ENCODE assay signal across 8 mouse cellular contexts in genomic region chr2:164407708-164408107, GRCm38 (mm10). TPM values are rescaled to one million over a fixed set of nuclear protein-coding genes. Genes with fewer than 3 reads are reported as not detected.
A peak's percentile ranks its signal among the peaks of the same experiment; 100 is the strongest.
DNase-seq lines count a peak whose midpoint lies in the region; ATAC-seq and TF ChIP-seq lines count a peak whose summit lies in the region.

No protein-coding gene starts in this region.

- peaks cover 39% of the 10 kb centered on the region for H3K27me3 ChIP-seq in C2C12 (ENCODE audit: control insufficient read depth, insufficient read depth, insufficient read length)
- peaks cover 79% of the 10 kb centered on the region for H3K27me3 ChIP-seq in liver, embryonic 11.5 days (replicated peaks; ENCODE audit: control insufficient read depth, insufficient read depth, low read length)

- TF ChIP-seq POLR2A in olfactory bulb, adult 2 months (IDR thresholded peaks at IDR 0.05; ENCODE audit: insufficient read depth, low read depth, low read length) = no peak

- H3K9ac ChIP-seq in liver, embryonic 11.5 days (ENCODE audit: low read depth, low read length) = no peak overlapping the region

- H3K4me1 ChIP-seq in liver, embryonic 11.5 days (replicated peaks; ENCODE audit: control insufficient read depth, insufficient read depth, low read length) = peaks cover 2% of the 10 kb centered on the region; the same call in 1 of the 2 replicates
- H3K4me1 ChIP-seq in olfactory bulb, adult 2 months (ENCODE audit: control insufficient read depth, insufficient read depth, low read length) = peaks cover 20% of the 10 kb centered on the region

- peak; percentile 35 for DNase-seq in T-cell, adult 2 months (ENCODE audit: low spot score)
- peak; percentile 83 for DNase-seq in embryo, embryonic 10 days (ENCODE audit: low spot score)
- DNase-seq in kidney, adult 8-10 months = peak; percentile 48 to 69
- DNase-seq in liver, embryonic 11.5 days (ENCODE audit: low spot score) = no peak
- peak; percentile 73 for DNase-seq in thymus, postnatal 4 days

- no peaks in the 10 kb centered on the region for H3K79me3 ChIP-seq in C2C12 (ENCODE audit: low read depth)

- H3K79me2 ChIP-seq in C2C12 (ENCODE audit: control insufficient read depth, insufficient read depth) = no peaks in the 10 kb centered on the region

- H3K27ac ChIP-seq in liver, embryonic 11.5 days (ENCODE audit: low read depth, low read length) = no peak overlapping the region
- no peak overlapping the region for H3K27ac ChIP-seq in olfactory bulb, adult 2 months (ENCODE audit: insufficient read depth, low read depth, low read length)

- TF ChIP-seq CTCF in C2C12 (IDR thresholded peaks at IDR 0.05; ENCODE audit: control insufficient read depth, insufficient read depth, insufficient read length) = peak; percentile 91
- peak; percentile 92 for TF ChIP-seq CTCF in olfactory bulb, adult 2 months (IDR thresholded peaks at IDR 0.05; ENCODE audit: insufficient read depth, low read depth, low read length)

- no peaks in the 10 kb centered on the region for H3K9me3 ChIP-seq in liver, embryonic 11.5 days (ENCODE audit: control insufficient read depth, low read length)

- 1% methylated on average over 22 of the region's 22 CpGs for WGBS in liver, embryonic 11.5 days
- 2% methylated on average over 22 of the region's 22 CpGs for WGBS in olfactory bulb, adult 2 months

- H3K4me2 ChIP-seq in liver, embryonic 11.5 days = peak overlapping the region; percentile 32; the same call in 1 of the 2 replicates

- no peaks in the 10 kb centered on the region for H3K36me3 ChIP-seq in C2C12 (ENCODE audit: control insufficient read depth, insufficient read depth)
- H3K36me3 ChIP-seq in liver, embryonic 11.5 days (ENCODE audit: control insufficient read depth, insufficient read depth, low read length) = no peaks in the 10 kb centered on the region

- H3ac ChIP-seq in C2C12 (ENCODE audit: control insufficient read depth, insufficient read length, low read depth) = no peak overlapping the region

- peak; percentile 68 for ATAC-seq in granulocyte monocyte progenitor cell, adult 5-6 weeks (replicated peaks; ENCODE audit: poor library complexity, severe bottlenecking)
- 0 out of 2 replicates have a peak, but pooled peaks have one; percentile 15 for ATAC-seq in liver, embryonic 11.5 days (replicated peaks; ENCODE audit: low FRiP score)

- no peak overlapping the region for H3K4me3 ChIP-seq in C2C12 (ENCODE audit: insufficient read depth, poor library complexity, severe bottlenecking)
- no peak overlapping the region for H3K4me3 ChIP-seq in liver, embryonic 11.5 days (ENCODE audit: low read depth, low read length)
- no peak overlapping the region for H3K4me3 ChIP-seq in olfactory bulb, adult 2 months (ENCODE audit: insufficient read depth, low read depth, low read length)

TF ChIP-seq in C2C12, 6 proteins besides CTCF, POLR2A, EP300 and RAD21:
- TF ChIP-seq MYOD1 (IDR thresholded peaks at IDR 0.05; ENCODE audit: control insufficient read depth, insufficient read length, low read depth) = no peak
- TF ChIP-seq MYOG (IDR thresholded peaks at IDR 0.05; ENCODE audit: control insufficient read depth, extremely low read depth, insufficient read length) = no peak
- no peak for TF ChIP-seq USF1 (IDR thresholded peaks at IDR 0.05; ENCODE audit: low read depth)
- no peak for TF ChIP-seq CEBPB (IDR thresholded peaks at IDR 0.05; ENCODE audit: low read depth)
- no peak for TF ChIP-seq FOSL1 (IDR thresholded peaks at IDR 0.05; ENCODE audit: insufficient read depth, low read length, poor library complexity, severe bottlenecking)
- no peak for TF ChIP-seq MAX (IDR thresholded peaks at IDR 0.05)
TF ChIP-seq in C2C12: peak in this region for 0.

RNA-seq across cellular contexts. Expression of gene Matn4, which starts 2.7 kb away (rescaled TPM):
- polyA plus RNA-seq in C2C12 (2012; fragmentation: generic; extraction: Trizol) = 0.01 TPM
- not detected in 2 replicates for total RNA-seq in granulocyte monocyte progenitor cell, adult 5-6 weeks (2014; fragmentation: Nextera tagmentation)
- total RNA-seq in granulocyte monocyte progenitor cell, adult 5-6 weeks (2017) = not detected in 2 replicates
- 0.14 and 0.32 TPM in 2 replicates for polyA plus RNA-seq in liver, embryonic 11.5 days (2014; fragmentation: Nextera tagmentation; extraction: Ambion mirVana)
- not detected in 2 replicates for polyA plus RNA-seq in olfactory bulb, adult 2 months (2012; ENCODE audit: insufficient read depth, insufficient read length, low replicate concordance, missing spikeins)

RNA-seq across cellular contexts. Expression of gene Rbpjl, which starts 4.8 kb away (rescaled TPM):
- 0.01 TPM for polyA plus RNA-seq in C2C12 (2012; fragmentation: generic; extraction: Trizol)
- total RNA-seq in granulocyte monocyte progenitor cell, adult 5-6 weeks (2014; fragmentation: Nextera tagmentation) = not detected in 2 replicates
- not detected in 2 replicates for total RNA-seq in granulocyte monocyte progenitor cell, adult 5-6 weeks (2017)
- polyA plus RNA-seq in liver, embryonic 11.5 days (2014; fragmentation: Nextera tagmentation; extraction: Ambion mirVana) = 0.04 and 0.12 TPM in 2 replicates
- polyA plus RNA-seq in olfactory bulb, adult 2 months (2012; ENCODE audit: insufficient read depth, insufficient read length, low replicate concordance, missing spikeins) = not detected in 2 replicates

RNA-seq across cellular contexts. Expression of gene Slpi, which starts 18.8 kb away (rescaled TPM):
- polyA plus RNA-seq in C2C12 (2012; fragmentation: generic; extraction: Trizol) = 11.4 TPM
- total RNA-seq in granulocyte monocyte progenitor cell, adult 5-6 weeks (2014; fragmentation: Nextera tagmentation) = 228 and 251 TPM in 2 replicates
- 46.7 and 49.3 TPM in 2 replicates for total RNA-seq in granulocyte monocyte progenitor cell, adult 5-6 weeks (2017)
- 9.4 and 11.6 TPM in 2 replicates for polyA plus RNA-seq in liver, embryonic 11.5 days (2014; fragmentation: Nextera tagmentation; extraction: Ambion mirVana)
- polyA plus RNA-seq in olfactory bulb, adult 2 months (2012; ENCODE audit: insufficient read depth, insufficient read length, low replicate concordance, missing spikeins) = not detected in 2 replicates

RNA-seq across cellular contexts. Expression of gene Sdc4, which starts 36.0 kb away (rescaled TPM):
- polyA plus RNA-seq in C2C12 (2012; fragmentation: generic; extraction: Trizol) = 124 TPM
- total RNA-seq in granulocyte monocyte progenitor cell, adult 5-6 weeks (2014; fragmentation: Nextera tagmentation) = not detected in 2 replicates
- total RNA-seq in granulocyte monocyte progenitor cell, adult 5-6 weeks (2017) = not detected in 2 replicates
- 38.9 and 39.2 TPM in 2 replicates for polyA plus RNA-seq in liver, embryonic 11.5 days (2014; fragmentation: Nextera tagmentation; extraction: Ambion mirVana)
- 124 TPM in 1 of 2 replicates, not detected in the other for polyA plus RNA-seq in olfactory bulb, adult 2 months (2012; ENCODE audit: insufficient read depth, insufficient read length, low replicate concordance, missing spikeins)

RNA-seq across cellular contexts. Expression of gene Sys1, which starts 49.1 kb away (rescaled TPM):
- 49.6 TPM for polyA plus RNA-seq in C2C12 (2012; fragmentation: generic; extraction: Trizol)
- total RNA-seq in granulocyte monocyte progenitor cell, adult 5-6 weeks (2014; fragmentation: Nextera tagmentation) = 30.4 and 35.3 TPM in 2 replicates
- total RNA-seq in granulocyte monocyte progenitor cell, adult 5-6 weeks (2017) = 11.5 and 18.1 TPM in 2 replicates
- 49.1 and 52.8 TPM in 2 replicates for polyA plus RNA-seq in liver, embryonic 11.5 days (2014; fragmentation: Nextera tagmentation; extraction: Ambion mirVana)
- not detected in 2 replicates for polyA plus RNA-seq in olfactory bulb, adult 2 months (2012; ENCODE audit: insufficient read depth, insufficient read length, low replicate concordance, missing spikeins)

Comparison
In these comparisons a context has a peak if more than half of its experiments do, and no peak if none do; other contexts are left out.
1. RNA of gene Slpi, which starts 18.8 kb away (polyA plus RNA-seq): 11.4 TPM in C2C12 (single experiment) and 9.4 to 11.6 TPM in liver, embryonic 11.5 days; not detected in olfactory bulb, adult 2 months; every median in the first group is over 10 times any median in the second.